11 mouse cellular contexts compared by ENCODE assay signal in the genomic region with DNA sequence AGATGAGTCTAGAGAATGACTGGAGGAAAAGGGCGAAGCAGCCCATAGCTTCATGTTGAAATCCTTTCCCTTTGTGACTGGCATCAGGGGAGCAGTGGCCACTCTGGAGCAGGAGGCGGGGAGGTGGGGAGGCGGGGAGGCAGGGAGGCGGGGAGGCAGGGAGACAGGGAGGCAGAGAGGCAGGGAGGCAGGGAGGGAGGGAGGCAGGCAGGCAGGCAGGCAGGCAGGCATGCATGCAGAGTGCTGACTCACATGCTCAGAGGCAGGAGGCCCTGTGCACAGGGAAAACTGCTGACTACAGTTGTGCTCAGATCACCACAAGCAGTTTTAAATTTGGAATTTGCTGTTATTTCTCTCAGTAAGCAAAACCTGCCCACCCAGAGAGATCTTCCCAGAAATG. TPM values are rescaled to one million over a fixed set of nuclear protein-coding genes. Genes with fewer than 3 reads are reported as not detected.
A peak's percentile ranks its signal among the peaks of the same experiment; 100 is the strongest.
DNase-seq lines count a peak whose midpoint lies in the region; ATAC-seq lines count a peak whose summit lies in the region.
"Had no signal": no experiment of that assay in that cellular context is flagged by ENCODE, and none has a peak within 500 bp of the region (broad histone marks: within the 10 kb centered on the region; RNA-seq: fewer than 3 reads in every experiment).

No protein-coding gene starts in this region.

- ATAC-seq in frontal cortex, adult (ENCODE audit: low TSS enrichment) = peak; percentile 62; the same call in 1 of the 2 replicates
- peak; percentile 79 for ATAC-seq in liver, embryonic 13.5 days (ENCODE audit: low read depth)
- ATAC-seq: hindbrain, embryonic 16.5 days; midbrain, embryonic 13.5 days had no signal

- no peaks in the 10 kb centered on the region for H3K36me3 ChIP-seq in liver, embryonic 13.5 days
- H3K36me3 ChIP-seq: midbrain, embryonic 13.5 days had no signal

- no peak overlapping the region for H3K9ac ChIP-seq in liver, embryonic 13.5 days
- H3K9ac ChIP-seq: midbrain, embryonic 13.5 days had no signal

- H3K4me3 ChIP-seq in liver, embryonic 13.5 days (replicated peaks) = no peak overlapping the region
- H3K4me3 ChIP-seq: erythroblast, embryonic 14.5 days; midbrain, embryonic 13.5 days had no signal

- no peak overlapping the region for H3K4me2 ChIP-seq in liver, embryonic 13.5 days
- H3K4me2 ChIP-seq: midbrain, embryonic 13.5 days had no signal

- H3K4me1 ChIP-seq in liver, embryonic 13.5 days (replicated peaks) = peaks cover 11% of the 10 kb centered on the region
- H3K4me1 ChIP-seq: midbrain, embryonic 13.5 days had no signal

- no peak for DNase-seq in frontal cortex, postnatal 14 days (ENCODE audit: low spot score in 2 of 2)
- peak; percentile 33 for DNase-seq in MN1 (ENCODE audit: low spot score)
- DNase-seq in kidney, adult 11 months = peak; percentile 83
- DNase-seq in liver, embryonic 13.5 days = no peak
- DNase-seq in urinary bladder, postnatal 10 days (ENCODE audit: low spot score) = no peak
- no peak for DNase-seq in urinary bladder, postnatal 25 days (ENCODE audit: low spot score)
- DNase-seq in urinary bladder, postnatal 4 days (ENCODE audit: low spot score in 2 of 2) = no peak

- no peak overlapping the region for H3K27ac ChIP-seq in liver, embryonic 13.5 days
- H3K27ac ChIP-seq: midbrain, embryonic 13.5 days had no signal

- H3K27me3 ChIP-seq in liver, embryonic 13.5 days = no peaks in the 10 kb centered on the region
- H3K27me3 ChIP-seq: midbrain, embryonic 13.5 days had no signal

- WGBS in liver, embryonic 13.5 days (ENCODE audit: insufficient replicate concordance) = 54% methylated on average over 4 of the region's 4 CpGs

- no peaks in the 10 kb centered on the region for H3K9me3 ChIP-seq in liver, embryonic 13.5 days (replicated peaks)
- H3K9me3 ChIP-seq: midbrain, embryonic 13.5 days had no signal

RNA-seq across cellular contexts. Expression of gene Nme4, which starts 6.1 kb away (rescaled TPM):
- 56.2 and 58.8 TPM in 2 replicates for polyA plus RNA-seq in liver, embryonic 13.5 days (2015; fragmentation: Nextera tagmentation; extraction: Ambion mirVana)

RNA-seq across cellular contexts. Expression of gene Decr2, which starts 11.3 kb away (rescaled TPM):
- polyA plus RNA-seq in liver, embryonic 13.5 days (2015; fragmentation: Nextera tagmentation; extraction: Ambion mirVana) = 11.1 and 13.8 TPM in 2 replicates
- polyA plus RNA-seq: erythroblast, embryonic 14.5 days had no signal

RNA-seq across cellular contexts. Expression of gene Tmem8, which starts 11.6 kb away (rescaled TPM):
- 1.3 and 1.7 TPM in 2 replicates for polyA plus RNA-seq in liver, embryonic 13.5 days (2015; fragmentation: Nextera tagmentation; extraction: Ambion mirVana)

RNA-seq across cellular contexts. Expression of gene Mrpl28, which starts 21.8 kb away (rescaled TPM):
- polyA plus RNA-seq in liver, embryonic 13.5 days (2015; fragmentation: Nextera tagmentation; extraction: Ambion mirVana) = 148 and 156 TPM in 2 replicates

RNA-seq across cellular contexts. Expression of gene Rab11fip3, which starts 32.1 kb away (rescaled TPM):
- polyA plus RNA-seq in liver, embryonic 13.5 days (2015; fragmentation: Nextera tagmentation; extraction: Ambion mirVana) = 1.8 and 1.9 TPM in 2 replicates

Comparison
In these comparisons a context has a peak if more than half of its experiments do, and no peak if none do; other contexts are left out.
1. DNase-seq: peak in MN1 (single experiment) and kidney, adult 11 months (single experiment); none in frontal cortex, postnatal 14 days (0 of 2), liver, embryonic 13.5 days (single experiment), urinary bladder, postnatal 10 days (single experiment), urinary bladder, postnatal 25 days (single experiment) and urinary bladder, postnatal 4 days (0 of 2).